Mouse (Mus musculus) stomach, postnatal 0 days (tissue): ENCODE results near the gene Abhd5. TPM values are rescaled to one million over a fixed set of nuclear protein-coding genes. Genes with fewer than 3 reads are reported as not detected.

Experiments used
- ATAC-seq: fragments of 200-750 bp; cut with Nextera tagmentation; 2 replicates; pipeline ENCODE4 v1.8.0; 2017; ENCODE audit not compliant: low FRiP score, low TSS enrichment
- DNase-seq: peaks from one replicate; pipeline ENCODE4 v3.0.0-alpha.2; 2016; ENCODE audit warnings: low spot score
- H3K27ac ChIP-seq: fragments of 300-500 bp; sonication (generic); replicated peaks from 2 replicates; pipeline ENCODE4 v1.5.1; 2014; ENCODE audit warnings: mild to moderate bottlenecking, control low read depth
- H3K27me3 ChIP-seq: fragments of 300-500 bp; sonication (generic); 2 replicates; pipeline ENCODE4 v1.6.1; 2014; ENCODE audit warnings: low read length; ENCODE audit not compliant: control insufficient read depth, insufficient read depth
- H3K36me3 ChIP-seq: fragments of 300-500 bp; sonication (generic); 2 replicates; pipeline ENCODE4 v1.6.1; 2014; ENCODE audit warnings: low read length, mixed read lengths; ENCODE audit not compliant: control insufficient read depth, insufficient read depth
- H3K4me1 ChIP-seq: fragments of 300-500 bp; sonication (generic); replicated peaks from 2 replicates; pipeline ENCODE4 v1.6.1; 2014; ENCODE audit warnings: antibody characterized with exemption; ENCODE audit not compliant: control insufficient read depth, insufficient read depth
- H3K4me2 ChIP-seq: fragments of 300-500 bp; sonication (generic); replicated peaks from 2 replicates; pipeline ENCODE4 v1.6.1; 2014; ENCODE audit warnings: low read depth, mild to moderate bottlenecking, control low read depth, moderate library complexity
- H3K4me3 ChIP-seq: fragments of 300-500 bp; sonication (generic); 2 replicates; pipeline ENCODE4 v1.5.1; 2014; ENCODE audit warnings: low read depth, low read length, control low read depth
- H3K9ac ChIP-seq: fragments of 300-500 bp; sonication (generic); 2 replicates; pipeline ENCODE4 v1.6.1; 2014; ENCODE audit warnings: mild to moderate bottlenecking, low read length, control low read depth, mixed read lengths
- H3K9me3 ChIP-seq: fragments of 300-500 bp; sonication (generic); 2 replicates; pipeline ENCODE4 v1.6.1; 2016; ENCODE audit warnings: low read length; ENCODE audit not compliant: control insufficient read depth
- CTCF ChIP-seq: IDR thresholded peaks from 2 replicates; pipeline ENCODE4 v1.5.1; 2016; ENCODE audit warnings: antibody characterized with exemption, low read depth, mild to moderate bottlenecking, moderate library complexity
- EP300 ChIP-seq: optimal IDR thresholded peaks from 2 replicates; pipeline ENCODE3; 2016; ENCODE audit warnings: antibody characterized with exemption
- WGBS: fragments of 180-500 bp; shearing (Covaris S2); extraction: QIAGEN DNeasy Blood & Tissue Kit; methylation state at CpG from one replicate; pipeline ENCODE4 v1.1.7; 2014; 5-methylcytosine and 5-hydroxymethylcytosine counted together
- polyA plus RNA-seq: library from polyadenylated mRNA; unstranded; fragments of >200 nt; fragmentation: Nextera tagmentation; extraction: Ambion mirVana; gene quantifications from 2 replicates; pipeline ENCODE4 v1.2.1, GENCODE M21; 2015

Gene Abhd5
- polyA plus RNA-seq, 1 experiment from 2014 or later: 39.4 TPM

DNA sequence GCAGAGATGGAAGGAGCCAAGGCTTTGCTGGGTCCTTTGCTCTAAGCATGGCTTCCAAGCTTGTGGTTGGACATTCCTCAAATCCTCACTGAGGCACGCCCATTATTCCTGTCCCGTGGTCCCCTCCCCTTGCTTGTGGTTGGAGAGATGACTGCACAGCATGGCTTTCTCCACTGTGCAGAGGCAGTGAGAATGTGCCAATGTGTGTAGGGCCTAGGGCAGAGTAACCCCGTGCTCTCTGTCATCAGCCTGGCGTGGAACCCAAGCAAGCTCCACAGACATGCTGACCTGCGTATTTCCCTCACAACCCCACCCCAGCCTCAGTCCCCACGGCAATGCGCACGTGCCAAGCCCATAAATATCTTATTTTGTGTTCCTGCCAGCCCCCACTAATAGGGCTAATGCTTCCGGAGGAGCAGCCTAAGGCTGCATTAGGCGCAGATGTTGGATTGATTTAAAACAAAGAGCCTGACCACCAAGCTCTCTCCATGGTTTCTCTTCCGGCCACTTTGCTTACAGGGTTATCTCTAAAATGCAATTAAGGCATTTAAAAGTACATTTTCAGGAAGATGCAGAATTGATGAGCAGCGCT lies 77.7 kb downstream of the Abhd5 start:
- H3K4me3 ChIP-seq: no peak overlapping the region
- DNase-seq: no peak
- no peak overlapping the region for H3K9ac ChIP-seq
- 68% methylated on average over 12 of the region's 12 CpGs for WGBS
- no peak overlapping the region for H3K4me2 ChIP-seq
- H3K27ac ChIP-seq: no peak overlapping the region
- no peaks in the 10 kb centered on the region for H3K36me3 ChIP-seq
- no peaks in the 10 kb centered on the region for H3K9me3 ChIP-seq
- TF ChIP-seq EP300 (no peak), CTCF (no peak)
- H3K27me3 ChIP-seq: no peaks in the 10 kb centered on the region
- no peak for ATAC-seq
- no peaks in the 10 kb centered on the region for H3K4me1 ChIP-seq

GRCm38 (mm10) chr9:122429685-122430084 lies 78.3 kb downstream of the Abhd5 start:
- no peak for ATAC-seq
- TF ChIP-seq EP300 (no peak), CTCF (no peak)
- DNase-seq: no peak
- no peak overlapping the region for H3K4me2 ChIP-seq
- H3K9me3 ChIP-seq: no peaks in the 10 kb centered on the region
- H3K27me3 ChIP-seq: no peaks in the 10 kb centered on the region
- 33% methylated on average over 1 of the region's 1 CpGs for WGBS
- H3K36me3 ChIP-seq: no peaks in the 10 kb centered on the region
- no peaks in the 10 kb centered on the region for H3K4me1 ChIP-seq
- no peak overlapping the region for H3K4me3 ChIP-seq
- H3K9ac ChIP-seq: no peak overlapping the region
- H3K27ac ChIP-seq: no peak overlapping the region

Other genes with a start within 250 kb of the Abhd5 start
- 34.0 and 38.2 TPM in 2 replicates for gene Snrk, start 234.3 kb upstream of the Abhd5 start, polyA plus RNA-seq
- gene Ano10, start 57.2 kb upstream of the Abhd5 start, polyA plus RNA-seq: 30.8 and 33.0 TPM in 2 replicates